Mouse (Mus musculus): ENCODE data around the gene Lclat1. TPM values are rescaled to one million over a fixed set of nuclear protein-coding genes. Genes with fewer than 3 reads are reported as not detected.
"Not testable (repeated sequence)": the region's sequence is repeated elsewhere in the genome, so short reads cannot be mapped to it uniquely, and the experiment has no call there.

The Lclat1 gene
- polyA plus RNA-seq, 1 experiment from 2014 or later, result 3.4 TPM

DNA sequence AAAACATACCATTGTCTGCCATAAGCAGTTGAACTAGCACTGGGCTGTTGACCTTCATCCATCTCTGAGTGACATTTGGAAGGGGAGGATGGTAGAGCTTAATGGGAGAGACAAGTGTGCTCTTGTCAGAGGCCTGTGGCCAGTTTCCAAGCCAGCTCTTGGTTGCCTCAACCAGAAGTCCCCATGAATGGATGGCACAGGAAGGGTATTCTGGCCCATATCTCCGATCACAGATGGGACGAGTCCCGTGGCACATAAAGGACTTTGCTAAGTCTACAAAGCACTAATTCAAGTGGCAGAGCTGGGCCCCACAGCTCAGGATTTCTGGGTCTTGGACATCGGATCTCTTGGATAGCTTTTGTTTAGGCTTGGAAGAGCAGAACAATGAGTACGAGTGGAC lies 148.0 kb downstream of the Lclat1 start:
- Histone ChIP-seq H3K27ac (ENCODE audit: low read length) (no peak overlapping the region), H3K27me3 (ENCODE audit: control insufficient read depth, insufficient read depth, low read depth, low read length) (no peaks in the 10 kb centered on the region), H3K9me3 (replicated peaks; ENCODE audit: control insufficient read depth, low read length) (no peaks in the 10 kb centered on the region), H3K9ac (ENCODE audit: low read depth, low read length) (no peak overlapping the region), H3K36me3 (ENCODE audit: control insufficient read depth, insufficient read depth) (no peaks in the 10 kb centered on the region), H3K4me2 (ENCODE audit: low read depth, low read length) (no peak overlapping the region), H3K4me3 (ENCODE audit: low read depth, low read length) (no peak overlapping the region), H3K4me1 (ENCODE audit: control insufficient read depth, low read depth, low read length) (no peaks in the 10 kb centered on the region)
- no peak for ATAC-seq (ENCODE audit: low read depth)
- 61% methylated on average over 5 of the region's 5 CpGs for WGBS (ENCODE audit: insufficient replicate concordance)

GRCm38 (mm10) chr17:73258620-73259019 lies 150.8 kb downstream of the Lclat1 start:
- Histone ChIP-seq H3K9me3 (replicated peaks; ENCODE audit: control insufficient read depth, low read length) (no peaks in the 10 kb centered on the region), H3K4me3 (ENCODE audit: low read depth, low read length) (no peak overlapping the region), H3K27ac (ENCODE audit: low read length) (no peak overlapping the region), H3K27me3 (ENCODE audit: control insufficient read depth, insufficient read depth, low read depth, low read length) (no peaks in the 10 kb centered on the region), H3K4me2 (ENCODE audit: low read depth, low read length) (no peak overlapping the region), H3K9ac (ENCODE audit: low read depth, low read length) (no peak overlapping the region), H3K36me3 (ENCODE audit: control insufficient read depth, insufficient read depth) (no peaks in the 10 kb centered on the region), H3K4me1 (ENCODE audit: control insufficient read depth, low read depth, low read length) (no peaks in the 10 kb centered on the region)
- WGBS (ENCODE audit: insufficient replicate concordance), result 23% methylated on average over 12 of the region's 12 CpGs
- ATAC-seq (ENCODE audit: low read depth), result no peak

- not testable (repeated sequence) for H3K9ac ChIP-seq (ENCODE audit: low read depth, low read length); ATAC-seq (ENCODE audit: low read depth); H3K36me3 ChIP-seq (ENCODE audit: control insufficient read depth, insufficient read depth); H3K9me3 ChIP-seq (replicated peaks; ENCODE audit: control insufficient read depth, low read length); H3K4me3 ChIP-seq (ENCODE audit: low read depth, low read length); H3K27ac ChIP-seq (ENCODE audit: low read length); H3K4me2 ChIP-seq (ENCODE audit: low read depth, low read length); H3K4me1 ChIP-seq (ENCODE audit: control insufficient read depth, low read depth, low read length); H3K27me3 ChIP-seq (ENCODE audit: control insufficient read depth, insufficient read depth, low read depth, low read length)
- WGBS (ENCODE audit: insufficient replicate concordance), result 79% methylated on average over 5 of the region's 5 CpGs
Measured at GRCm38 (mm10) chr17:73259258-73259657, 151.5 kb downstream of the Lclat1 start.

DNA sequence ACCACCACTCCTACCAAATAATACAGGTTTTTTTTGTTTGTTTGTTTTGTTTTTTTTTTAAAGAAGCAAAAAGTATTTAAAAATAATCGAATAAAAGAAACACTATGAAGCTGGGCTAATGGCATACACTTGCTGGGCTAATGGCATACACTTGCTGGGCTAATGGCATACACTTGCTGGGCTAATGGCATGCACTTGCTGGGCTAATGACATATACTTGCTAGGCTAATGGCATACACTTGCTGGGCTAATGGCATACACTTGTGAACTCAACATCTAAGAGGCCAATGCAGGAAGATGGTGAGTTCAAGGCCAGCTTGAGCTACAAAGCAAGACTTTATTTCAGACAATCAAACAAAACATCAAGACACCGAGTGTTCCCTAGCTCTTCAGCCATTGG lies 154.8 kb downstream of the Lclat1 start:
- Histone ChIP-seq H3K27ac (ENCODE audit: low read length) (no peak overlapping the region), H3K9me3 (replicated peaks; ENCODE audit: control insufficient read depth, low read length) (no peaks in the 10 kb centered on the region), H3K4me2 (ENCODE audit: low read depth, low read length) (no peak overlapping the region), H3K27me3 (ENCODE audit: control insufficient read depth, insufficient read depth, low read depth, low read length) (no peaks in the 10 kb centered on the region), H3K4me1 (ENCODE audit: control insufficient read depth, low read depth, low read length) (no peaks in the 10 kb centered on the region), H3K36me3 (ENCODE audit: control insufficient read depth, insufficient read depth) (no peaks in the 10 kb centered on the region), H3K9ac (ENCODE audit: low read depth, low read length) (no peak overlapping the region), H3K4me3 (ENCODE audit: low read depth, low read length) (no peak overlapping the region)
- WGBS (ENCODE audit: insufficient replicate concordance), result 64% methylated on average over 2 of the region's 2 CpGs
- ATAC-seq (ENCODE audit: low read depth), result no peak

DNA sequence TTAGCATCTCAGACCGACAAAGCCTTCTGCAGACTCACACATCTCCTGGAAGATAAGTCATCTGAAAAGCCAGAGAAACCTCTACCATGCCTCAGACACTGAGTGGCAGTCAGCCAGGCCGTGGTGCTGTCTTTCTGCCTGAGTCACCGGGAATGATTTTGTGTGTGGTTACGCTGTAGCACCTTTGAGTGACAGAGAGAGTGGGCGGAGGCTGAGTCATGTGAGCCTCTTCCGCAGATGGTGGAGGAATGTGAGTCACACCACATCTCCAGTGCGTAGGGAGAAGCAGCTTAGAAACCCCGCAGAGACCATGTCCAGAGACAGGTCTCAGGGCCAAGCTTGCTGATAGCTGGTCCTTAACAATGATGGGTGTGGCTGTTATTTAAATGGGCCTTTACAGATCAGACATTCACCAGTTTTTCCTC lies 155.3 kb downstream of the Lclat1 start:
- Histone ChIP-seq H3K27me3 (ENCODE audit: control insufficient read depth, insufficient read depth, low read depth, low read length) (no peaks in the 10 kb centered on the region), H3K27ac (ENCODE audit: low read length) (no peak overlapping the region), H3K4me2 (ENCODE audit: low read depth, low read length) (no peak overlapping the region), H3K4me1 (ENCODE audit: control insufficient read depth, low read depth, low read length) (no peaks in the 10 kb centered on the region), H3K9me3 (replicated peaks; ENCODE audit: control insufficient read depth, low read length) (no peaks in the 10 kb centered on the region), H3K4me3 (ENCODE audit: low read depth, low read length) (no peak overlapping the region), H3K9ac (ENCODE audit: low read depth, low read length) (no peak overlapping the region), H3K36me3 (ENCODE audit: control insufficient read depth, insufficient read depth) (no peaks in the 10 kb centered on the region)
- 34% methylated on average over 8 of the region's 8 CpGs for WGBS (ENCODE audit: insufficient replicate concordance)
- no peak for ATAC-seq (ENCODE audit: low read depth)

- no peak overlapping the region for H3K4me3 ChIP-seq (ENCODE audit: low read depth, low read length)
- WGBS (ENCODE audit: insufficient replicate concordance), result 38% methylated on average over 15 of the region's 15 CpGs
- ATAC-seq (ENCODE audit: low read depth), result no peak
Measured at GRCm38 (mm10) chr17:73270871-73271796, 163.3 kb downstream of the Lclat1 start.

GRCm38 (mm10) chr17:73271797-73272600 lies 164.2 kb downstream of the Lclat1 start:
- no peak overlapping the region for H3K4me3 ChIP-seq (ENCODE audit: low read depth, low read length)
- WGBS (ENCODE audit: insufficient replicate concordance), result 76% methylated on average over 7 of the region's 7 CpGs

More at GRCm38 (mm10) chr17:73270871-73271796, 163.3 kb downstream of the Lclat1 start:
- Histone ChIP-seq H3K36me3 (ENCODE audit: control insufficient read depth, insufficient read depth) (no peaks in the 10 kb centered on the region), H3K4me1 (ENCODE audit: control insufficient read depth, low read depth, low read length) (no peaks in the 10 kb centered on the region), H3K4me2 (ENCODE audit: low read depth, low read length) (no peak overlapping the region), H3K9me3 (replicated peaks; ENCODE audit: control insufficient read depth, low read length) (no peaks in the 10 kb centered on the region), H3K9ac (ENCODE audit: low read depth, low read length) (no peak overlapping the region), H3K27ac (ENCODE audit: low read length) (no peak overlapping the region), H3K27me3 (ENCODE audit: control insufficient read depth, insufficient read depth, low read depth, low read length) (no peaks in the 10 kb centered on the region)

DNA sequence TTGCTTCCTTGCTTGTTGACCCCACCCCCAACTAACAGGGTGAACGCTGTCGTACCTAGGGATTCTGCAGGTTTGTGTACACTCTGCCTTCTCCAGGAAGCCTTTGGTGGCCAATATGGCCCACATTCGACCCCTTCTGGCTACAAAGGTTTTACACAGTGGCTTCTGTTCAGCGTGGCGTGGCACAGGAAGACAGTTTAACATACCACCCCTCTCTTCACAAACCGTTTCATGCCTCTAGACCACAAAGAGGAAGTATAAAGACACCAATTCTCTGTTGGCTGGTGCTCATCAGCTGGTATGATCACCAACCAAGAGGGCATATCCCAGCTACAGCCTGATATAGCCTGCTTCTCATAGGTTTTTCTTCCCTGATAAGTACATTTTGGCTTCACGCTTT lies 166.0 kb downstream of the Lclat1 start:
- no peak overlapping the region for H3K27ac ChIP-seq (ENCODE audit: low read length)
- no peaks in the 10 kb centered on the region for H3K4me1 ChIP-seq (ENCODE audit: control insufficient read depth, low read depth, low read length)
- no peaks in the 10 kb centered on the region for H3K27me3 ChIP-seq (ENCODE audit: control insufficient read depth, insufficient read depth, low read depth, low read length)
- H3K9ac ChIP-seq (ENCODE audit: low read depth, low read length), result no peak overlapping the region
- H3K4me2 ChIP-seq (ENCODE audit: low read depth, low read length), result no peak overlapping the region
- 38% methylated on average over 7 of the region's 7 CpGs for WGBS (ENCODE audit: insufficient replicate concordance)
- no peaks in the 10 kb centered on the region for H3K9me3 ChIP-seq (replicated peaks; ENCODE audit: control insufficient read depth, low read length)
- H3K36me3 ChIP-seq (ENCODE audit: control insufficient read depth, insufficient read depth), result no peaks in the 10 kb centered on the region
- H3K4me3 ChIP-seq (ENCODE audit: low read depth, low read length), result no peak overlapping the region
- ATAC-seq (ENCODE audit: low read depth), result peak; percentile 30; the same call in 1 of the 2 replicates

More at GRCm38 (mm10) chr17:73271797-73272600, 164.2 kb downstream of the Lclat1 start:
- H3K27ac ChIP-seq (ENCODE audit: low read length), result no peak overlapping the region
- H3K27me3 ChIP-seq (ENCODE audit: control insufficient read depth, insufficient read depth, low read depth, low read length), result no peaks in the 10 kb centered on the region
- no peak for ATAC-seq (ENCODE audit: low read depth)
- H3K9me3 ChIP-seq (replicated peaks; ENCODE audit: control insufficient read depth, low read length), result no peaks in the 10 kb centered on the region
- H3K36me3 ChIP-seq (ENCODE audit: control insufficient read depth, insufficient read depth), result no peaks in the 10 kb centered on the region
- no peaks in the 10 kb centered on the region for H3K4me1 ChIP-seq (ENCODE audit: control insufficient read depth, low read depth, low read length)
- no peak overlapping the region for H3K4me2 ChIP-seq (ENCODE audit: low read depth, low read length)
- no peak overlapping the region for H3K9ac ChIP-seq (ENCODE audit: low read depth, low read length)

DNA sequence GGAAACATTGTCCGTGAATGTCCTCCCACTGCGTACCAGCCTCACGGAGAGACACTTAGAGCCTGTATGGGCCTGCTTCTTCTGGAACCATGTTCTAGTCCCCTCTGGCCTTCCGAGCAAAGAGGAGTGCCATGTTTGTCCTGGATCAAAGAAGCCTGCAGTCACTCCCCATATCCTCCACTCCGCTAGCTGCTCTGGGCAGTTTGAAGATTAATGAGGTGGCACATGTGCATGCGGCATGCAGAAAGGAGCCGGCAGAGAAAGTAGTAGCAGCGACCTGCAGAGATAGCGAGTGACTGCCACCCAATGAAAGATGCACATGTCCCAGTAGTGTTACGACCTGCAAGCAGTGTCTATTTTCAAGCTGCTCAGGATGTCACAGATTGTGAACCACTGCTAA lies 167.3 kb downstream of the Lclat1 start:
- 75% methylated on average over 10 of the region's 10 CpGs for WGBS (ENCODE audit: insufficient replicate concordance)
- Histone ChIP-seq H3K36me3 (ENCODE audit: control insufficient read depth, insufficient read depth) (no peaks in the 10 kb centered on the region), H3K27ac (ENCODE audit: low read length) (no peak overlapping the region), H3K4me3 (ENCODE audit: low read depth, low read length) (no peak overlapping the region), H3K9ac (ENCODE audit: low read depth, low read length) (no peak overlapping the region), H3K9me3 (replicated peaks; ENCODE audit: control insufficient read depth, low read length) (no peaks in the 10 kb centered on the region), H3K4me2 (ENCODE audit: low read depth, low read length) (no peak overlapping the region), H3K27me3 (ENCODE audit: control insufficient read depth, insufficient read depth, low read depth, low read length) (no peaks in the 10 kb centered on the region), H3K4me1 (ENCODE audit: control insufficient read depth, low read depth, low read length) (no peaks in the 10 kb centered on the region)
- ATAC-seq (ENCODE audit: low read depth), result no peak

Data from liver, embryonic 16.5 days (tissue).